Mouse (Mus musculus): ENCODE measurements around the gene Cphx3. TPM values are rescaled to one million over a fixed set of nuclear protein-coding genes. Genes with fewer than 3 reads are reported as not detected.
A peak's percentile ranks its signal among the peaks of the same experiment; 100 is the strongest.
"Not testable (repeated sequence)": the region's sequence is repeated elsewhere in the genome, so short reads cannot be mapped to it uniquely, and the experiment has no call there.

Cphx3 gene
- polyA plus RNA-seq (2016; fragmentation: Nextera tagmentation; extraction: Ambion mirVana), result not detected in 2 replicates

GRCm38 (mm10) chr14:26081997-26082396 lies at the start of gene Cphx3:
Cphx3 (plus strand) TSS chr14:26082297.
- not testable (repeated sequence) for H3K4me1 ChIP-seq; H3K27ac ChIP-seq; ATAC-seq (ENCODE audit: low FRiP score); H3K4me2 ChIP-seq; H3K9ac ChIP-seq; H3K4me3 ChIP-seq (replicated peaks); H3K36me3 ChIP-seq (replicated peaks); H3K9me3 ChIP-seq; H3K27me3 ChIP-seq
- WGBS, result no CpG with 5 or more reads among the region's 1 CpGs

- H3K27me3 ChIP-seq; H3K36me3 ChIP-seq (replicated peaks); H3K4me3 ChIP-seq (replicated peaks); H3K9ac ChIP-seq; H3K4me1 ChIP-seq; H3K4me2 ChIP-seq; H3K9me3 ChIP-seq; H3K27ac ChIP-seq; ATAC-seq (ENCODE audit: low FRiP score): not testable (repeated sequence)
- no CpG with 5 or more reads among the region's 3 CpGs for WGBS
Observed at GRCm38 (mm10) chr14:26034364-26034763, 47.7 kb upstream of the Cphx3 start.

GRCm38 (mm10) chr14:26035439-26035838 lies 46.7 kb upstream of the Cphx3 start:
- H3K27me3 ChIP-seq; H3K4me2 ChIP-seq; H3K9ac ChIP-seq; H3K9me3 ChIP-seq; H3K36me3 ChIP-seq (replicated peaks); H3K27ac ChIP-seq; H3K4me3 ChIP-seq (replicated peaks); ATAC-seq (ENCODE audit: low FRiP score); H3K4me1 ChIP-seq: not testable (repeated sequence)
- no CpG with 5 or more reads among the region's 6 CpGs for whole genome bisulfite sequencing

- H3K27me3 ChIP-seq; H3K9ac ChIP-seq; H3K27ac ChIP-seq; H3K4me1 ChIP-seq; H3K4me2 ChIP-seq; H3K9me3 ChIP-seq; H3K36me3 ChIP-seq (replicated peaks); ATAC-seq (ENCODE audit: low FRiP score); H3K4me3 ChIP-seq (replicated peaks): not testable (repeated sequence)
- no CpG with 5 or more reads among the region's 26 CpGs for WGBS
Observed at GRCm38 (mm10) chr14:26042611-26043010, 39.5 kb upstream of the Cphx3 start, which contains the start of gene Gm9780. Gm9780 (minus strand) TSS chr14:26042711.

- H3K4me3 ChIP-seq (replicated peaks); H3K4me2 ChIP-seq; ATAC-seq (ENCODE audit: low FRiP score); H3K36me3 ChIP-seq (replicated peaks); H3K27ac ChIP-seq; H3K9me3 ChIP-seq; H3K4me1 ChIP-seq; H3K27me3 ChIP-seq; H3K9ac ChIP-seq: not testable (repeated sequence)
- no CpG with 5 or more reads among the region's 5 CpGs for WGBS
Observed at GRCm38 (mm10) chr14:26045007-26045406, 37.1 kb upstream of the Cphx3 start.

GRCm38 (mm10) chr14:26047026-26047425 lies 35.1 kb upstream of the Cphx3 start:
- not testable (repeated sequence) for H3K27me3 ChIP-seq; H3K9ac ChIP-seq; H3K27ac ChIP-seq; H3K36me3 ChIP-seq (replicated peaks); H3K4me1 ChIP-seq; H3K9me3 ChIP-seq; H3K4me2 ChIP-seq; ATAC-seq (ENCODE audit: low FRiP score); H3K4me3 ChIP-seq (replicated peaks)
- no CpG with 5 or more reads among the region's 8 CpGs for WGBS

GRCm38 (mm10) chr14:26048767-26049166 lies 33.3 kb upstream of the Cphx3 start:
- not testable (repeated sequence) for H3K4me1 ChIP-seq; H3K27me3 ChIP-seq; H3K27ac ChIP-seq; H3K9me3 ChIP-seq; H3K4me3 ChIP-seq (replicated peaks); ATAC-seq (ENCODE audit: low FRiP score); H3K36me3 ChIP-seq (replicated peaks); H3K4me2 ChIP-seq; H3K9ac ChIP-seq
- no CpG with 5 or more reads among the region's 9 CpGs for WGBS

GRCm38 (mm10) chr14:26058184-26058583 lies 23.9 kb upstream of the Cphx3 start:
- H3K9me3 ChIP-seq; H3K4me1 ChIP-seq; H3K36me3 ChIP-seq (replicated peaks); H3K9ac ChIP-seq; ATAC-seq (ENCODE audit: low FRiP score); H3K27ac ChIP-seq; H3K4me3 ChIP-seq (replicated peaks); H3K4me2 ChIP-seq; H3K27me3 ChIP-seq: not testable (repeated sequence)
- WGBS, result no CpG with 5 or more reads among the region's 3 CpGs

- not testable (repeated sequence) for H3K36me3 ChIP-seq (replicated peaks); H3K27me3 ChIP-seq; ATAC-seq (ENCODE audit: low FRiP score); H3K9ac ChIP-seq; H3K9me3 ChIP-seq; H3K4me3 ChIP-seq (replicated peaks); H3K4me1 ChIP-seq; H3K27ac ChIP-seq; H3K4me2 ChIP-seq
- whole genome bisulfite sequencing, result no CpG with 5 or more reads among the region's 6 CpGs
Observed at GRCm38 (mm10) chr14:26059362-26059761, 22.7 kb upstream of the Cphx3 start.

GRCm38 (mm10) chr14:26066574-26067324 lies 15.3 kb upstream of the Cphx3 start:
- no CpG with 5 or more reads among the region's 44 CpGs for WGBS
- H3K27ac ChIP-seq; H3K27me3 ChIP-seq; H3K4me3 ChIP-seq (replicated peaks); H3K4me2 ChIP-seq; H3K9me3 ChIP-seq; H3K36me3 ChIP-seq (replicated peaks); H3K9ac ChIP-seq; H3K4me1 ChIP-seq: not testable (repeated sequence)
- peak; percentile 79 for ATAC-seq (ENCODE audit: low FRiP score)

- H3K4me2 ChIP-seq; H3K9me3 ChIP-seq; H3K4me3 ChIP-seq (replicated peaks); H3K9ac ChIP-seq; H3K36me3 ChIP-seq (replicated peaks); H3K27ac ChIP-seq; H3K4me1 ChIP-seq; H3K27me3 ChIP-seq: not testable (repeated sequence)
- no CpG with 5 or more reads among the region's 10 CpGs for WGBS
- peak; percentile 36; the same call in 1 of the 2 replicates for ATAC-seq (ENCODE audit: low FRiP score)
Observed at GRCm38 (mm10) chr14:26067325-26067633, 14.8 kb upstream of the Cphx3 start, which contains the start of gene Tmem254c. Tmem254c (minus strand) TSS chr14:26067355.

GRCm38 (mm10) chr14:26076620-26077390 lies 5.3 kb upstream of the Cphx3 start:
- H3K4me1 ChIP-seq; H3K4me3 ChIP-seq (replicated peaks); ATAC-seq (ENCODE audit: low FRiP score); H3K9me3 ChIP-seq; H3K9ac ChIP-seq; H3K27me3 ChIP-seq; H3K36me3 ChIP-seq (replicated peaks); H3K27ac ChIP-seq; H3K4me2 ChIP-seq: not testable (repeated sequence)
- no CpG with 5 or more reads among the region's 5 CpGs for WGBS

GRCm38 (mm10) chr14:26081216-26081615 lies 881 bp upstream of the Cphx3 start, which contains the start of gene Cphx2:
Cphx2 (plus strand) TSS chr14:26081516.
- not testable (repeated sequence) for ATAC-seq (ENCODE audit: low FRiP score); H3K9ac ChIP-seq; H3K4me2 ChIP-seq; H3K4me1 ChIP-seq; H3K4me3 ChIP-seq (replicated peaks); H3K36me3 ChIP-seq (replicated peaks); H3K27ac ChIP-seq; H3K9me3 ChIP-seq; H3K27me3 ChIP-seq
- WGBS, result no CpG with 5 or more reads among the region's 6 CpGs
